ENCODE assay signal across 8 mouse cellular contexts in genomic region chr2:32152367-32153034, GRCm38 (mm10). TPM values are rescaled to one million over a fixed set of nuclear protein-coding genes. Genes with fewer than 3 reads are reported as not detected.
DNase-seq lines count a peak whose midpoint lies in the region; ATAC-seq and TF ChIP-seq lines count a peak whose summit lies in the region.

No protein-coding gene starts in this region.

- peak overlapping the region; percentile 96 for H3K4me2 ChIP-seq in embryonic facial prominence, embryonic 13.5 days
- H3K4me2 ChIP-seq in intestine, embryonic 16.5 days (ENCODE audit: low read depth, low read length), result peak overlapping the region; percentile 90
- H3K4me2 ChIP-seq in neural tube, embryonic 13.5 days, result peak overlapping the region; percentile 100

- intact Hi-C loops in left cerebral cortex, postnatal 10 days (cut with DNase I), result loop anchor here (5.0 kb wide), 1 partner anchor 40 kb away; no protein-coding TSS in a partner anchor

- H3K4me1 ChIP-seq in liver, adult 2 months (ENCODE audit: control insufficient read depth, insufficient read depth, low read length), result peaks cover 39% of the 10 kb centered on the region
- peaks cover 61% of the 10 kb centered on the region for H3K4me1 ChIP-seq in embryonic facial prominence, embryonic 13.5 days
- peaks cover 58% of the 10 kb centered on the region for H3K4me1 ChIP-seq in intestine, embryonic 16.5 days (ENCODE audit: control insufficient read depth, insufficient read depth, low read length)
- H3K4me1 ChIP-seq in neural tube, embryonic 13.5 days (replicated peaks), result peaks cover 64% of the 10 kb centered on the region

- no peak for TF ChIP-seq CTCF in liver, adult 2 months (IDR thresholded peaks at IDR 0.05; ENCODE audit: low read depth, low read length)

- H3K79me2 ChIP-seq in liver, adult 2 months (ENCODE audit: control insufficient read depth, insufficient read depth, low read length), result peaks cover 35% of the 10 kb centered on the region

- no peaks in the 10 kb centered on the region for H3K36me3 ChIP-seq in liver, adult 2 months (ENCODE audit: control insufficient read depth, insufficient read depth, low read length)
- no peaks in the 10 kb centered on the region for H3K36me3 ChIP-seq in embryonic facial prominence, embryonic 13.5 days
- H3K36me3 ChIP-seq in intestine, embryonic 16.5 days (ENCODE audit: control insufficient read depth, insufficient read depth, low read length), result no peaks in the 10 kb centered on the region
- no peaks in the 10 kb centered on the region for H3K36me3 ChIP-seq in neural tube, embryonic 13.5 days

- H3K4me3 ChIP-seq in liver, adult 2 months (ENCODE audit: insufficient read depth, low read depth, low read length), result peak overlapping the region; percentile 94
- H3K4me3 ChIP-seq in embryonic facial prominence, embryonic 13.5 days, result peak overlapping the region; percentile 88
- H3K4me3 ChIP-seq in intestine, embryonic 16.5 days (ENCODE audit: low read length), result peak overlapping the region; percentile 90
- peak overlapping the region; percentile 93 for H3K4me3 ChIP-seq in neural tube, embryonic 13.5 days

- peak overlapping the region; percentile 87 for H3K27ac ChIP-seq in liver, adult 2 months (replicated peaks; ENCODE audit: insufficient read depth, low read depth, low read length)
- peak overlapping the region; percentile 99 for H3K27ac ChIP-seq in embryonic facial prominence, embryonic 13.5 days
- peak overlapping the region; percentile 98 for H3K27ac ChIP-seq in intestine, embryonic 16.5 days (ENCODE audit: low read length)
- H3K27ac ChIP-seq in neural tube, embryonic 13.5 days (replicated peaks), result peak overlapping the region; percentile 99

- no peak for DNase-seq in liver, adult 2 months (ENCODE audit: extremely low read depth, low read depth, low spot score)
- no peak for DNase-seq in liver
- DNase-seq in left cerebral cortex, postnatal 10 days (ENCODE audit: extremely low spot score in 1 of 2, low spot score in 2 of 2), result no peak
- no peak for DNase-seq in left cerebral cortex, adult 18-20 months (ENCODE audit: low spot score in 2 of 2)
- no peak for DNase-seq in spleen, postnatal 10 days (ENCODE audit: low spot score in 2 of 2)

- H3K27me3 ChIP-seq in liver, adult 2 months (ENCODE audit: control insufficient read depth, insufficient read depth, low read length), result no peaks in the 10 kb centered on the region
- H3K27me3 ChIP-seq in embryonic facial prominence, embryonic 13.5 days, result no peaks in the 10 kb centered on the region
- H3K27me3 ChIP-seq in intestine, embryonic 16.5 days (replicated peaks; ENCODE audit: control insufficient read depth, insufficient read depth, low read length), result no peaks in the 10 kb centered on the region
- no peaks in the 10 kb centered on the region for H3K27me3 ChIP-seq in neural tube, embryonic 13.5 days

- no peak for ATAC-seq in embryonic facial prominence, embryonic 13.5 days (ENCODE audit: insufficient number of reproducible peaks, insufficient read depth, low FRiP score, low TSS enrichment, low read depth)
- ATAC-seq in intestine, embryonic 16.5 days, result no peak
- ATAC-seq in neural tube, embryonic 13.5 days (ENCODE audit: low read depth), result no peak

- peak overlapping the region; percentile 99 for H3K9ac ChIP-seq in liver, adult 2 months (ENCODE audit: low read depth, low read length)
- H3K9ac ChIP-seq in embryonic facial prominence, embryonic 13.5 days, result peak overlapping the region; percentile 99
- peak overlapping the region; percentile 98 for H3K9ac ChIP-seq in intestine, embryonic 16.5 days (ENCODE audit: low read depth, low read length)
- H3K9ac ChIP-seq in neural tube, embryonic 13.5 days, result peak overlapping the region; percentile 100

- TF ChIP-seq POLR2A in liver, adult 2 months (IDR thresholded peaks at IDR 0.05; ENCODE audit: extremely low read depth, insufficient read depth, low read length), result no peak

- no peaks in the 10 kb centered on the region for H3K9me3 ChIP-seq in embryonic facial prominence, embryonic 13.5 days
- H3K9me3 ChIP-seq in intestine, embryonic 16.5 days (ENCODE audit: control insufficient read depth, low read length), result no peaks in the 10 kb centered on the region
- no peaks in the 10 kb centered on the region for H3K9me3 ChIP-seq in neural tube, embryonic 13.5 days

- WGBS in liver, adult 2 months, result 12% methylated on average over 12 of the region's 12 CpGs
- 17% methylated on average over 12 of the region's 12 CpGs for WGBS in embryonic facial prominence, embryonic 13.5 days
- WGBS in intestine, embryonic 16.5 days, result 11% methylated on average over 12 of the region's 12 CpGs
- WGBS in neural tube, embryonic 13.5 days, result 15% methylated on average over 12 of the region's 12 CpGs

RNA-seq across cellular contexts. Expression of gene Prrc2b, which starts 1.6 kb away (rescaled TPM):
- 5.5 and 12.5 TPM in 2 replicates for total RNA-seq in liver, adult 2 months (2014; rRNA removed)
- polyA plus RNA-seq in liver, adult 2 months (2012; rRNA removed), result 12.1 and 14.7 TPM in 2 replicates
- polyA plus RNA-seq in embryonic facial prominence, embryonic 13.5 days (2015; fragmentation: Nextera tagmentation; extraction: Ambion mirVana), result 44.8 and 57.7 TPM in 2 replicates
- 14.4 and 16.2 TPM in 2 replicates for polyA plus RNA-seq in intestine, embryonic 16.5 days (2015; fragmentation: Nextera tagmentation; extraction: Ambion mirVana)
- 61.6 and 69.8 TPM in 2 replicates for polyA plus RNA-seq in neural tube, embryonic 13.5 days (2015; fragmentation: Nextera tagmentation; extraction: Ambion mirVana)
- total RNA-seq in left cerebral cortex, postnatal 10 days (2021), result 100 to 1,000 TPM; 274 to 285 TPM
- total RNA-seq in left cerebral cortex, adult 18-20 months (2021), result 100 to 1,000 TPM; 259 to 266 TPM

RNA-seq across cellular contexts. Expression of gene Plpp7, which starts 57.2 kb away (rescaled TPM):
- total RNA-seq in liver, adult 2 months (2014; rRNA removed), result 0.34 and 0.37 TPM in 2 replicates
- polyA plus RNA-seq in liver, adult 2 months (2012; rRNA removed), result 1.3 and 2.3 TPM in 2 replicates
- polyA plus RNA-seq in embryonic facial prominence, embryonic 13.5 days (2015; fragmentation: Nextera tagmentation; extraction: Ambion mirVana), result 5.7 and 6.2 TPM in 2 replicates
- polyA plus RNA-seq in intestine, embryonic 16.5 days (2015; fragmentation: Nextera tagmentation; extraction: Ambion mirVana), result 4.0 and 5.0 TPM in 2 replicates
- 22.6 and 24.1 TPM in 2 replicates for polyA plus RNA-seq in neural tube, embryonic 13.5 days (2015; fragmentation: Nextera tagmentation; extraction: Ambion mirVana)
- 10 to 100 TPM; 18.7 to 22.9 TPM for total RNA-seq in left cerebral cortex, postnatal 10 days (2021)
- total RNA-seq in left cerebral cortex, adult 18-20 months (2021), result 10 to 100 TPM; 27.1 to 32.4 TPM
